Mouse (Mus musculus) ES-E14 (cell line): ENCODE results near the gene Apbb1ip. TPM values are rescaled to one million over a fixed set of nuclear protein-coding genes. Genes with fewer than 3 reads are reported as not detected.
"Not testable (repeated sequence)": the region's sequence is repeated elsewhere in the genome, so short reads cannot be mapped to it uniquely, and the experiment has no call there.

Experiments used
- DNase-seq: peaks from one replicate; pipeline ENCODE4 v3.0.0-alpha.2; 2013; ENCODE audit warnings: low read depth, low spot score
- H3K27ac ChIP-seq: 2 replicates; pipeline ENCODE4 v1.5.1; 2012; ENCODE audit warnings: low read depth, mild to moderate bottlenecking, low read length, moderate library complexity, mixed read lengths; ENCODE audit not compliant: poor library complexity, insufficient read depth, severe bottlenecking
- H3K36me3 ChIP-seq: 2 replicates; pipeline ENCODE4 v1.6.1; 2012; ENCODE audit warnings: mild to moderate bottlenecking, low read length, moderate library complexity, mixed read lengths; ENCODE audit not compliant: control insufficient read depth, poor library complexity, insufficient read depth, severe bottlenecking
- H3K4me1 ChIP-seq, 2 experiments: fragments of 150-350 bp in 1 of 2; sonication (generic) in 1 of 2; 2 replicates each; pipeline ENCODE4 v1.6.1; 2012; ENCODE audit warnings: low read length in 2 of 2, mild to moderate bottlenecking in 1 of 2, mixed read lengths in 1 of 2; ENCODE audit not compliant: control insufficient read depth in 2 of 2, insufficient read depth in 2 of 2, poor library complexity in 1 of 2
- H3K4me3 ChIP-seq, 2 experiments: fragments of 150-350 bp in 1 of 2; sonication (generic) in 1 of 2; 2 replicates each; pipeline ENCODE4 v1.5.1; 2012; ENCODE audit warnings: low read length in 2 of 2, low read depth in 1 of 2, mild to moderate bottlenecking in 1 of 2, mixed read lengths in 1 of 2; ENCODE audit not compliant: insufficient read depth in 1 of 2, poor library complexity in 1 of 2, severe bottlenecking in 1 of 2
- H3K9ac ChIP-seq: 2 replicates; pipeline ENCODE4 v1.6.1; 2012; ENCODE audit warnings: low read depth, mild to moderate bottlenecking, low read length, mixed read lengths; ENCODE audit not compliant: poor library complexity, insufficient read depth, severe bottlenecking
- H3K9me3 ChIP-seq: fragments of 150-350 bp; sonication (generic); 2 replicates; pipeline ENCODE4 v1.6.1; 2012; ENCODE audit warnings: low read depth, mild to moderate bottlenecking, low read length; ENCODE audit not compliant: control insufficient read depth, insufficient read depth
- CHD2 ChIP-seq: IDR thresholded peaks from 2 replicates; pipeline ENCODE4 v1.6.1; 2014; ENCODE audit warnings: mild to moderate bottlenecking, low read depth, low read length, inconsistent platforms
- HCFC1 ChIP-seq: IDR thresholded peaks from 2 replicates; pipeline ENCODE4 v1.6.1; 2012; ENCODE audit warnings: low read length, inconsistent platforms, borderline replicate concordance; ENCODE audit not compliant: insufficient read depth
- MAFK ChIP-seq: IDR thresholded peaks from 2 replicates; pipeline ENCODE4 v1.6.1; 2014; ENCODE audit warnings: mild to moderate bottlenecking, low read depth, low read length, inconsistent platforms; ENCODE audit not compliant: insufficient read depth
- ZC3H11A ChIP-seq: IDR thresholded peaks from 2 replicates; pipeline ENCODE4 v1.6.1; 2012; ENCODE audit warnings: low read depth, mild to moderate bottlenecking, inconsistent platforms, low read length, borderline replicate concordance
- ZNF384 ChIP-seq: IDR thresholded peaks from 2 replicates; pipeline ENCODE4 v1.6.1; 2012; ENCODE audit warnings: low read depth, low read length, inconsistent platforms
- in situ Hi-C, 2 experiments: fragments of 600-800 bp; cut with MboI; formaldehyde crosslinking; loops; one replicate each; pipeline ENCODE4 v1.15.1; 2025; ENCODE audit warnings: low sequenced_read_pairs in 2 of 2, inconsistent platforms in 1 of 2; ENCODE audit not compliant: unreplicated experiment in 2 of 2
- total RNA-seq: library from RNA; depleted of rRNA; stranded (reverse); fragments of 300-350 nt; gene quantifications from 2 replicates; pipeline ENCODE4 v1.2.3, GENCODE M21; 2012

The Apbb1ip gene
- total RNA-seq, 1 experiment, result 0.18 TPM

- TF ChIP-seq HCFC1 (no peak), ZC3H11A (no peak), ZNF384 (no peak), CHD2 (no peak), MAFK (no peak)
- H3K36me3 ChIP-seq, result no peaks in the 10 kb centered on the region
- no peak overlapping the region for H3K9ac ChIP-seq
- DNase-seq, result no peak
- H3K27ac ChIP-seq, result no peak overlapping the region
- H3K9me3 ChIP-seq, result no peaks in the 10 kb centered on the region
- no peak overlapping the region for H3K4me3 ChIP-seq
- no peaks in the 10 kb centered on the region for H3K4me1 ChIP-seq
- in situ Hi-C loops, result no loop called here
Observed at GRCm38 (mm10) chr2:22878781-22879180, 104.9 kb downstream of the Apbb1ip start.

GRCm38 (mm10) chr2:22880726-22881125, 106.8 kb downstream of the Apbb1ip start:
- H3K36me3 ChIP-seq, DNase-seq, H3K4me3 ChIP-seq, in situ Hi-C loops, H3K9ac ChIP-seq, H3K27ac ChIP-seq, H3K4me1 ChIP-seq, H3K9me3 ChIP-seq: not testable (repeated sequence)

- H3K36me3 ChIP-seq, result no peaks in the 10 kb centered on the region
- in situ Hi-C loops, result no loop called here
Observed at GRCm38 (mm10) chr2:22894932-22895281, 121.0 kb downstream of the Apbb1ip start.

GRCm38 (mm10) chr2:22895282-22896273, 121.7 kb downstream of the Apbb1ip start, which contains the start of gene Pdss1:
Pdss1 (plus strand) TSS chr2:22895522.
- TF ChIP-seq CHD2, result peak; percentile 61; the same call in 1 of the 2 replicates
- no peak for TF ChIP-seq MAFK
- TF ChIP-seq HCFC1, result peak; percentile 84
- H3K9ac ChIP-seq, result peak within 1 kb of the TSS; percentile 85
- in situ Hi-C loops, result no loop called here
- no peak within 1 kb of the TSS for H3K27ac ChIP-seq
- peak; percentile 88 for DNase-seq
- peak within 1 kb of the TSS; percentile 76 to 87 for H3K4me3 ChIP-seq
- no peaks in the 10 kb centered on the region for H3K9me3 ChIP-seq
- H3K36me3 ChIP-seq, result no peaks in the 10 kb centered on the region
- H3K4me1 ChIP-seq, result peaks cover 5 to 7% of the 10 kb centered on the region in 2 experiments; a peak in 2 of 4 replicates

More at GRCm38 (mm10) chr2:22894932-22895281, 121.0 kb downstream of the Apbb1ip start:
- no peak for DNase-seq
- Histone ChIP-seq H3K4me3 (peak overlapping the region; percentile 76 to 87), H3K9me3 (no peaks in the 10 kb centered on the region), H3K9ac (peak overlapping the region; percentile 64), H3K4me1 (peaks cover 3 to 6% of the 10 kb centered on the region in 2 experiments; a peak in 2 of 4 replicates), H3K27ac (no peak overlapping the region)
- TF ChIP-seq MAFK (no peak), ZNF384 (no peak), HCFC1 (no peak), ZC3H11A (no peak), CHD2 (no peak)

DNA sequence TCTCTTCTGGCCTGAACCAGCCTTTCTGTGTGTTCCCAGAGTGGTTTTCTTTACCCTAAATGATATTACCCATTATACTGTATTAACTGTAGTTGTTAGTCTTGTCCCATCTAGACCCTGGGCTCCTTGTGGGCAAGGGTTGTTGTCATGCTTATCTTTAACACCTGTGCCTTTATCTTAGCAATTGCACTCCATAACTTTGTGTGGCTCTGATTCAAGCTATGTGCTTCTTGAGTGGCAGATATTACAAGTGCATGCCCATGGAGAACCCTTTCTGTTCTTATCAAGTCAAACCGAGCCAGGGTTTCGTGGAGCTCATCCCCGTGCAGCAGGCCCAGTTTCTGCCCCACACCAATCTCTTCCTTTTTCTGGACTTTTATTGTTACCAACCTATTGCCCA, 130.1 kb downstream of the Apbb1ip start:
- in situ Hi-C loops, result no loop called here
- Histone ChIP-seq H3K4me1 (peaks cover 3 to 5% of the 10 kb centered on the region in 2 experiments; a peak in 1 of 4 replicates), H3K36me3 (peaks cover 9% of the 10 kb centered on the region), H3K4me3 (no peak overlapping the region), H3K27ac (no peak overlapping the region), H3K9ac (no peak overlapping the region), H3K9me3 (no peaks in the 10 kb centered on the region)
- DNase-seq, result no peak
- TF ChIP-seq HCFC1 (no peak), MAFK (no peak), ZNF384 (no peak), CHD2 (no peak), ZC3H11A (no peak)
